Mouse (Mus musculus) limb, embryonic 11.5 days (tissue): ENCODE data around the gene Frrs1. TPM values are rescaled to one million over a fixed set of nuclear protein-coding genes. Genes with fewer than 3 reads are reported as not detected.
A peak's percentile ranks its signal among the peaks of the same experiment; 100 is the strongest.

Experiments
- ATAC-seq: fragments of 200-750 bp; cut with Nextera tagmentation; 2 replicates; pipeline ENCODE4 v1.8.0; 2017; ENCODE audit warnings: low read depth; ENCODE audit not compliant: insufficient number of reproducible peaks, low FRiP score, low TSS enrichment
- DNase-seq: peaks from one replicate; pipeline ENCODE4 v3.0.0-alpha.2; 2015; ENCODE audit warnings: low spot score
- H3K27ac ChIP-seq: fragments of 300-500 bp; sonication (generic); replicated peaks from 2 replicates; pipeline ENCODE4 v1.5.1; 2014; ENCODE audit warnings: low read depth, mild to moderate bottlenecking, low read length
- H3K27me3 ChIP-seq: fragments of 300-500 bp; sonication (generic); 2 replicates; pipeline ENCODE4 v1.6.1; 2014; ENCODE audit warnings: mild to moderate bottlenecking, low read length, mixed read lengths; ENCODE audit not compliant: control insufficient read depth, insufficient read depth
- H3K36me3 ChIP-seq: fragments of 300-500 bp; sonication (generic); 2 replicates; pipeline ENCODE4 v1.6.1; 2014; ENCODE audit warnings: mild to moderate bottlenecking, low read length, moderate library complexity, mixed read lengths; ENCODE audit not compliant: control insufficient read depth, insufficient read depth
- H3K4me1 ChIP-seq: fragments of 300-500 bp; sonication (generic); 2 replicates; pipeline ENCODE4 v1.6.1; 2014; ENCODE audit warnings: low read length, mixed read lengths; ENCODE audit not compliant: control insufficient read depth, insufficient read depth
- H3K4me2 ChIP-seq: fragments of 300-500 bp; sonication (generic); 2 replicates; pipeline ENCODE4 v1.6.1; 2014; ENCODE audit warnings: low read depth, mild to moderate bottlenecking, moderate library complexity; ENCODE audit not compliant: severe bottlenecking
- H3K4me3 ChIP-seq: fragments of 300-500 bp; sonication (generic); 2 replicates; pipeline ENCODE4 v1.5.1; 2014; ENCODE audit warnings: low read depth, low read length
- H3K9ac ChIP-seq: fragments of 300-500 bp; sonication (generic); 2 replicates; pipeline ENCODE4 v1.6.1; 2014; ENCODE audit warnings: mild to moderate bottlenecking, low read length
- H3K9me3 ChIP-seq: fragments of 300-500 bp; sonication (generic); 2 replicates; pipeline ENCODE4 v1.6.1; 2016; ENCODE audit warnings: low read length; ENCODE audit not compliant: control insufficient read depth
- WGBS: fragments of 180-500 bp; shearing (Covaris S2); extraction: QIAGEN DNeasy Blood & Tissue Kit; methylation state at CpG from one replicate; pipeline ENCODE4 v1.1.7; 2014; 5-methylcytosine and 5-hydroxymethylcytosine counted together
- polyA plus RNA-seq: library from polyadenylated mRNA; unstranded; fragments of >200 nt; fragmentation: Nextera tagmentation; extraction: Ambion mirVana; gene quantifications from 2 replicates; pipeline ENCODE4 v1.2.1, GENCODE M21; 2014

The Frrs1 gene
- polyA plus RNA-seq, 1 experiment from 2014 or later, result 10.7 TPM

GRCm38 (mm10) chr3:116829274-116829920 lies 29.9 kb upstream of the Frrs1 start:
- Histone ChIP-seq H3K27me3 (no peaks in the 10 kb centered on the region), H3K9me3 (no peaks in the 10 kb centered on the region), H3K36me3 (no peaks in the 10 kb centered on the region), H3K27ac (no peak overlapping the region), H3K4me1 (no peaks in the 10 kb centered on the region), H3K4me3 (no peak overlapping the region), H3K4me2 (no peak overlapping the region), H3K9ac (no peak overlapping the region)
- ATAC-seq (no peak), DNase-seq (no peak)
- WGBS, result 87% methylated on average over 10 of the region's 10 CpGs

GRCm38 (mm10) chr3:116831324-116831723 lies 27.9 kb upstream of the Frrs1 start:
- Histone ChIP-seq H3K27ac (no peak overlapping the region), H3K4me2 (no peak overlapping the region), H3K4me1 (no peaks in the 10 kb centered on the region), H3K9ac (no peak overlapping the region), H3K9me3 (no peaks in the 10 kb centered on the region), H3K4me3 (no peak overlapping the region), H3K27me3 (no peaks in the 10 kb centered on the region), H3K36me3 (no peaks in the 10 kb centered on the region)
- WGBS, result 81% methylated on average over 5 of the region's 5 CpGs
- no peak for DNase-seq
- ATAC-seq, result no peak

GRCm38 (mm10) chr3:116832526-116833310 lies 26.5 kb upstream of the Frrs1 start:
- no peak overlapping the region for H3K4me2 ChIP-seq
- H3K9me3 ChIP-seq, result no peaks in the 10 kb centered on the region
- ATAC-seq (no peak), DNase-seq (no peak)
- no peaks in the 10 kb centered on the region for H3K27me3 ChIP-seq
- H3K9ac ChIP-seq, result no peak overlapping the region
- no peaks in the 10 kb centered on the region for H3K36me3 ChIP-seq
- no peak overlapping the region for H3K4me3 ChIP-seq
- no peaks in the 10 kb centered on the region for H3K4me1 ChIP-seq
- WGBS, result 91% methylated on average over 7 of the region's 7 CpGs
- no peak overlapping the region for H3K27ac ChIP-seq

- Histone ChIP-seq H3K4me1 (no peaks in the 10 kb centered on the region), H3K4me3 (no peak overlapping the region), H3K4me2 (no peak overlapping the region), H3K36me3 (no peaks in the 10 kb centered on the region), H3K9ac (no peak overlapping the region), H3K27me3 (no peaks in the 10 kb centered on the region), H3K9me3 (no peaks in the 10 kb centered on the region), H3K27ac (no peak overlapping the region)
- ATAC-seq (no peak), DNase-seq (no peak)
- WGBS, result 84% methylated on average over 4 of the region's 4 CpGs
Measured at GRCm38 (mm10) chr3:116833491-116833890, 25.8 kb upstream of the Frrs1 start.

GRCm38 (mm10) chr3:116834241-116834640 lies 25.0 kb upstream of the Frrs1 start:
- H3K27me3 ChIP-seq, result no peaks in the 10 kb centered on the region
- H3K4me1 ChIP-seq, result no peaks in the 10 kb centered on the region
- no peaks in the 10 kb centered on the region for H3K9me3 ChIP-seq
- no peak overlapping the region for H3K4me2 ChIP-seq
- DNase-seq, result no peak
- ATAC-seq, result no peak
- H3K4me3 ChIP-seq, result no peak overlapping the region
- WGBS, result 90% methylated on average over 6 of the region's 6 CpGs
- H3K27ac ChIP-seq, result no peak overlapping the region
- H3K36me3 ChIP-seq, result no peaks in the 10 kb centered on the region
- H3K9ac ChIP-seq, result no peak overlapping the region

- no peak overlapping the region for H3K4me3 ChIP-seq
Measured at GRCm38 (mm10) chr3:116835350-116835749, 23.9 kb upstream of the Frrs1 start.

GRCm38 (mm10) chr3:116835770-116836680 lies 23.2 kb upstream of the Frrs1 start:
- Histone ChIP-seq H3K36me3 (no peaks in the 10 kb centered on the region), H3K9me3 (no peaks in the 10 kb centered on the region), H3K9ac (peak overlapping the region; percentile 43; the same call in 1 of the 2 replicates), H3K4me1 (no peaks in the 10 kb centered on the region), H3K4me2 (peak overlapping the region; percentile 50), H3K27me3 (no peaks in the 10 kb centered on the region), H3K27ac (no peak overlapping the region), H3K4me3 (peak overlapping the region; percentile 19; the same call in 1 of the 2 replicates)
- peak; percentile 74 for ATAC-seq
- DNase-seq, result peak; percentile 93
- 25% methylated on average over 21 of the region's 21 CpGs for WGBS

More at GRCm38 (mm10) chr3:116835350-116835749, 23.9 kb upstream of the Frrs1 start:
- Histone ChIP-seq H3K36me3 (no peaks in the 10 kb centered on the region), H3K4me1 (no peaks in the 10 kb centered on the region), H3K9me3 (no peaks in the 10 kb centered on the region), H3K27ac (no peak overlapping the region), H3K9ac (no peak overlapping the region), H3K27me3 (no peaks in the 10 kb centered on the region), H3K4me2 (peak overlapping the region; percentile 50; the same call in 1 of the 2 replicates)
- DNase-seq (no peak), ATAC-seq (no peak)
- 73% methylated on average over 4 of the region's 4 CpGs for WGBS
